Mouse (Mus musculus) ES-E14 (cell line): ENCODE measurements at regions not wholly inside any gene's neighbourhood (a gene's known extent, or its start where the extent isn't known, plus 50 kb on each side); places are given as distances from the start of the nearest gene placed in this dataset.

ENCODE experiments used
- CHD2 ChIP-seq: IDR thresholded peaks from 2 replicates; pipeline ENCODE4 v1.6.1; 2014; ENCODE audit warnings: mild to moderate bottlenecking, low read depth, low read length, inconsistent platforms
- ZC3H11A ChIP-seq: IDR thresholded peaks from 2 replicates; pipeline ENCODE4 v1.6.1; 2012; ENCODE audit warnings: low read depth, mild to moderate bottlenecking, inconsistent platforms, low read length, borderline replicate concordance
- ZNF384 ChIP-seq: IDR thresholded peaks from 2 replicates; pipeline ENCODE4 v1.6.1; 2012; ENCODE audit warnings: low read depth, low read length, inconsistent platforms

- TF ChIP-seq CHD2 = no peak
- TF ChIP-seq ZNF384 = no peak
- TF ChIP-seq ZC3H11A = no peak
These were observed 218.9 kb upstream of the Erbb4 start for GRCm38 (mm10) chr1:69326711-69327110.
